Mouse (Mus musculus): ENCODE measurements around the gene Unc13a. TPM values are rescaled to one million over a fixed set of nuclear protein-coding genes. Genes with fewer than 3 reads are reported as not detected.

Unc13a gene
- polyA plus RNA-seq, 1 experiment = 4.6 TPM

- Histone ChIP-seq H3K27me3 (ENCODE audit: control insufficient read depth, insufficient read depth, insufficient read length) (no peaks in the 10 kb centered on the region), H3K4me2 (ENCODE audit: low read depth) (peak overlapping the region; percentile 85), H3ac (ENCODE audit: control insufficient read depth, insufficient read length) (no peak overlapping the region), H3K36me3 (ENCODE audit: control insufficient read depth, insufficient read depth) (no peaks in the 10 kb centered on the region), H3K4me3 (peak overlapping the region; percentile 44), H3K79me2 (ENCODE audit: control insufficient read depth, insufficient read depth) (no peaks in the 10 kb centered on the region)
- TF ChIP-seq POLR2AphosphoS2 (IDR thresholded peaks at IDR 0.05; ENCODE audit: insufficient read length, low read depth) (no peak), TCF12 (IDR thresholded peaks at IDR 0.05; ENCODE audit: insufficient read depth, poor library complexity, severe bottlenecking) (no peak), MYOD1 (IDR thresholded peaks at IDR 0.05; ENCODE audit: control insufficient read depth in 1 of 3, insufficient read length in 2 of 3, low read depth in 2 of 3) (no peak), SRF (IDR thresholded peaks at IDR 0.05; ENCODE audit: control insufficient read depth, insufficient read length, low read depth) (no peak), MAX (IDR thresholded peaks at IDR 0.05; ENCODE audit: low read depth) (no peak), USF1 (IDR thresholded peaks at IDR 0.05; ENCODE audit: low read depth) (no peak), REST (IDR thresholded peaks at IDR 0.05; ENCODE audit: insufficient read depth, insufficient read length) (no peak), POLR2A (IDR thresholded peaks at IDR 0.05; ENCODE audit: insufficient read length, low read depth) (no peak), CEBPB (IDR thresholded peaks at IDR 0.05; ENCODE audit: insufficient read depth, poor library complexity, severe bottlenecking) (no peak), TCF3 (IDR thresholded peaks at IDR 0.05; ENCODE audit: insufficient read length, low read depth) (no peak), MYOG (IDR thresholded peaks at IDR 0.05; ENCODE audit: control insufficient read depth in 1 of 3, insufficient read depth in 1 of 3, insufficient read length in 2 of 3, low read depth in 2 of 3) (no peak), E2F4 (IDR thresholded peaks at IDR 0.05; ENCODE audit: insufficient read depth) (no peak)
These were observed 695 bp upstream of the Unc13a start for GRCm38 (mm10) chr8:71672168-71672735.

- Histone ChIP-seq H3K27me3 (ENCODE audit: control insufficient read depth, insufficient read depth, insufficient read length) (no peaks in the 10 kb centered on the region), H3K4me2 (ENCODE audit: low read depth) (peak overlapping the region; percentile 85), H3K36me3 (ENCODE audit: control insufficient read depth, insufficient read depth) (no peaks in the 10 kb centered on the region), H3K79me2 (ENCODE audit: control insufficient read depth, insufficient read depth) (no peaks in the 10 kb centered on the region), H3ac (ENCODE audit: control insufficient read depth, insufficient read length) (no peak overlapping the region), H3K4me3 (peak overlapping the region; percentile 44)
- peak; percentile 16 for TF ChIP-seq E2F4 (IDR thresholded peaks at IDR 0.05; ENCODE audit: insufficient read depth)
- peak; percentile 13 for TF ChIP-seq POLR2A (IDR thresholded peaks at IDR 0.05; ENCODE audit: insufficient read length, low read depth)
- no peak for TF ChIP-seq TCF12 (IDR thresholded peaks at IDR 0.05; ENCODE audit: insufficient read depth, poor library complexity, severe bottlenecking)
These were observed 672 bp downstream of the Unc13a start for GRCm38 (mm10) chr8:71670621-71671548.

GRCm38 (mm10) chr8:71670198-71670597, 1.4 kb downstream of the Unc13a start:
- Histone ChIP-seq H3K4me3 (peak overlapping the region; percentile 44), H3K36me3 (ENCODE audit: control insufficient read depth, insufficient read depth) (no peaks in the 10 kb centered on the region), H3ac (ENCODE audit: control insufficient read depth, insufficient read length) (no peak overlapping the region), H3K4me2 (ENCODE audit: low read depth) (peak overlapping the region; percentile 85), H3K79me2 (ENCODE audit: control insufficient read depth, insufficient read depth) (no peaks in the 10 kb centered on the region), H3K27me3 (ENCODE audit: control insufficient read depth, insufficient read depth, insufficient read length) (no peaks in the 10 kb centered on the region)
- TF ChIP-seq CEBPB (IDR thresholded peaks at IDR 0.05; ENCODE audit: insufficient read depth, poor library complexity, severe bottlenecking) (no peak), POLR2A (IDR thresholded peaks at IDR 0.05; ENCODE audit: insufficient read length, low read depth) (no peak), USF1 (IDR thresholded peaks at IDR 0.05; ENCODE audit: low read depth) (no peak), TCF3 (IDR thresholded peaks at IDR 0.05; ENCODE audit: insufficient read length, low read depth) (no peak), E2F4 (IDR thresholded peaks at IDR 0.05; ENCODE audit: insufficient read depth) (no peak), SRF (IDR thresholded peaks at IDR 0.05; ENCODE audit: control insufficient read depth, insufficient read length, low read depth) (no peak), POLR2AphosphoS2 (IDR thresholded peaks at IDR 0.05; ENCODE audit: insufficient read length, low read depth) (no peak), REST (IDR thresholded peaks at IDR 0.05; ENCODE audit: insufficient read depth, insufficient read length) (no peak), TCF12 (IDR thresholded peaks at IDR 0.05; ENCODE audit: insufficient read depth, poor library complexity, severe bottlenecking) (no peak), MYOG (IDR thresholded peaks at IDR 0.05; ENCODE audit: control insufficient read depth in 1 of 3, insufficient read depth in 1 of 3, insufficient read length in 2 of 3, low read depth in 2 of 3) (no peak)

- TF ChIP-seq CEBPB (IDR thresholded peaks at IDR 0.05; ENCODE audit: insufficient read depth, poor library complexity, severe bottlenecking) = no peak
- no peak for TF ChIP-seq REST (IDR thresholded peaks at IDR 0.05; ENCODE audit: insufficient read depth, insufficient read length)
- TF ChIP-seq MYOG (IDR thresholded peaks at IDR 0.05; ENCODE audit: control insufficient read depth in 1 of 3, insufficient read depth in 1 of 3, insufficient read length in 2 of 3, low read depth in 2 of 3) = peak in 1 of 3 experiments; percentile 61
- TF ChIP-seq SRF (IDR thresholded peaks at IDR 0.05; ENCODE audit: control insufficient read depth, insufficient read length, low read depth) = no peak
- TF ChIP-seq USF1 (IDR thresholded peaks at IDR 0.05; ENCODE audit: low read depth) = no peak
- TF ChIP-seq E2F4 (IDR thresholded peaks at IDR 0.05; ENCODE audit: insufficient read depth) = no peak
- no peak for TF ChIP-seq TCF3 (IDR thresholded peaks at IDR 0.05; ENCODE audit: insufficient read length, low read depth)
- no peak for TF ChIP-seq MAX (IDR thresholded peaks at IDR 0.05; ENCODE audit: low read depth)
- peak; percentile 68 for TF ChIP-seq POLR2A (IDR thresholded peaks at IDR 0.05; ENCODE audit: insufficient read length, low read depth)
- no peak for TF ChIP-seq TCF12 (IDR thresholded peaks at IDR 0.05; ENCODE audit: insufficient read depth, poor library complexity, severe bottlenecking)
- peak; percentile 68 for TF ChIP-seq POLR2AphosphoS2 (IDR thresholded peaks at IDR 0.05; ENCODE audit: insufficient read length, low read depth)
- TF ChIP-seq MYOD1 (IDR thresholded peaks at IDR 0.05; ENCODE audit: control insufficient read depth in 1 of 3, insufficient read length in 2 of 3, low read depth in 2 of 3) = peak in 2 of 3 experiments; percentile 1 to 63
- H3ac ChIP-seq (ENCODE audit: control insufficient read depth, insufficient read length) = no peak overlapping the region
- H3K4me3 ChIP-seq = peak overlapping the region; percentile 44
- H3K36me3 ChIP-seq (ENCODE audit: control insufficient read depth, insufficient read depth) = no peaks in the 10 kb centered on the region
- H3K27me3 ChIP-seq (ENCODE audit: control insufficient read depth, insufficient read depth, insufficient read length) = peaks cover 2% of the 10 kb centered on the region
- H3K4me2 ChIP-seq (ENCODE audit: low read depth) = peak overlapping the region; percentile 85
- no peaks in the 10 kb centered on the region for H3K79me2 ChIP-seq (ENCODE audit: control insufficient read depth, insufficient read depth)
These were observed 3.2 kb downstream of the Unc13a start for GRCm38 (mm10) chr8:71668220-71668975.
